Mouse (Mus musculus): ENCODE data around the gene Cul4a.

The Cul4a gene

GRCm38 (mm10) chr8:13180911-13181690, 75.7 kb downstream of the Cul4a start:
- DNase-seq, result no peak

- no peak for DNase-seq
Measured at GRCm38 (mm10) chr8:13181691-13181976, 76.2 kb downstream of the Cul4a start.

GRCm38 (mm10) chr8:13186819-13187218, 81.4 kb downstream of the Cul4a start:
- no peak for DNase-seq

- DNase-seq, result no peak
Measured at GRCm38 (mm10) chr8:13187229-13187628, 81.8 kb downstream of the Cul4a start.

GRCm38 (mm10) chr8:13187638-13188037, 82.2 kb downstream of the Cul4a start:
- DNase-seq, result no peak

GRCm38 (mm10) chr8:13188052-13188555, 82.7 kb downstream of the Cul4a start:
- no peak for DNase-seq

GRCm38 (mm10) chr8:13188857-13189256, 83.4 kb downstream of the Cul4a start:
- no peak for DNase-seq

- DNase-seq, result no peak
Measured at GRCm38 (mm10) chr8:13190235-13190634, 84.8 kb downstream of the Cul4a start.

- no peak for DNase-seq
Measured at GRCm38 (mm10) chr8:13194818-13195217, 89.4 kb downstream of the Cul4a start.

GRCm38 (mm10) chr8:13197493-13197892, 92.1 kb downstream of the Cul4a start:
- DNase-seq, result no peak

Measured in thymus, adult 18-20 months (tissue).